Mouse (Mus musculus) olfactory bulb, adult 2 months (tissue): ENCODE data around the gene Cct2.

ENCODE experiments used
- CTCF ChIP-seq: fragments of 200-500 bp; IDR thresholded peaks from 2 replicates; pipeline ENCODE4 v1.5.1; 2012; ENCODE audit warnings: low read depth, mild to moderate bottlenecking, low read length, moderate library complexity; ENCODE audit not compliant: insufficient read depth
- POLR2A ChIP-seq: fragments of 200-500 bp; IDR thresholded peaks from 2 replicates; pipeline ENCODE4 v1.6.1; 2012; ENCODE audit warnings: mild to moderate bottlenecking, low read depth, low read length, moderate library complexity; ENCODE audit not compliant: insufficient read depth

DNA sequence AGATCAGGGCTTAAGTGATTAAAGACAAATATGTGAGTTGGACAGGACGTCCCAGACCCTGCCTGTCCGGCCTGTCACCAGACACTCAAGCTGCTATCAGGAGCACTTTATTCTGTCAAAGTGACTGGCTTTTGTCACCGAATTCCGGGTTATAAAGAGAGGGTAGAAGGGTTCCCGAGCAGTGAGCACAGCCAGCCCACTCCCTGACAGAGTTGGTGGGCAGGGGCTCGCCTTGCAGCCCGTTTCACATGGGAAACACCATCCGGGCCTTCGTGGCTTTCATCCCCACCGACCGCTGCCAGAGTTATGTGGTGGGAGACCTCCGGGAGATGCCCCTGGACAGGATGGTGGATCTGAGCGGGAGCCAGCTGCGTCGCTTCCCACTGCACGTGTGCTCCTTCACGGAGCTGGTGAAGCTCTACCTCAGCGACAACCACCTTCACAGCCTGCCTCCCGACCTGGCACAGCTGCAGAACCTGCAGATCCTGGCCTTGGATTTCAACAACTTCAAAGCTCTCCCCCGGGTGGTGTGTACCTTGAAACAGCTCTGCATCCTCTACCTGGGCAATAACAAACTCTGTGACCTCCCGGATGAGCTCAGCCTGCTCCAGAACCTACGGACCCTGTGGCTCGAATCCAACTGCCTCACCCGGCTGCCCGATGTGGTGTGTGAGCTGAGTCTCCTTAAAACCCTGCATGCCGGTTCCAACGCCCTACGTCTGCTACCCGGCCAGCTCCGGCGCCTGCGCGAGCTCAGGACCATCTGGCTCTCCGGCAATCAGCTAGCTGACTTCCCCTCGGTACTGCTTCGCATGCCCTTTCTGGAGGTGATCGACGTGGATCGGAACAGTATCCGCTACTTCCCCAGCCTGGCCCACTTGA is 18.2 kb downstream of the Cct2 start, which contains the start of gene Lrrc10:
- TF ChIP-seq POLR2A (no peak), CTCF (no peak)
